Comparison of ENCODE assay signal across 9 mouse cellular contexts in the genomic region with DNA sequence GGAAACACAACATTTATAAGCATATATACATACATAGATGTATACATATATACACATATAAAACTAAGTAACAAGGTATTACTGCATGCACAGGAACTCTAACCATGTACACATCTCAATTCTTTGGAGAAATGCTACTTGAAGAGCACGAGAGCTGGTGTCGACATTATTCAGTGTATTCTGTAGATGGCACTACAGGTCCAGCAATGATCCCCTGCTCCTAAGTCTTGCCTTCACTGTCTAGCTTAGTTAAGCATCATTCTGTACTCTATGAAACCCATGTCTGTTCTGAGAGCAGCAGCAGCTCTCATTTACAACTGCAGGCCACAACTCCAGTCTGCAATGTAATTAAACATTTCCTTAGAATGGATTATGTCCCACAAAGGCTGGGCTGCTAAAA.
DNase-seq lines count a peak whose midpoint lies in the region; ATAC-seq lines count a peak whose summit lies in the region.
"Had no signal": no experiment of that assay in that cellular context is flagged by ENCODE, and none has a peak within 500 bp of the region (broad histone marks: within the 10 kb centered on the region; RNA-seq: fewer than 3 reads in every experiment).

No protein-coding gene starts in this region.

- WGBS in heart, embryonic 12.5 days, result 65% methylated on average over 2 of the region's 2 CpGs

- DNase-seq in heart, postnatal 4 days, result peak; percentile 27
- peak; percentile 47 for DNase-seq in Muller cell, postnatal 12 days (ENCODE audit: inconsistent ontology term)
- DNase-seq in cerebellum, postnatal 36 days, result peak; percentile 46 to 59
- DNase-seq in left cerebral cortex, adult 9 months (ENCODE audit: low spot score in 2 of 2), result peak; percentile 9 to 52
- DNase-seq in splenic B cell, adult 2 months (ENCODE audit: low read depth, low spot score), result peak; percentile 7
- no peak for DNase-seq in thymus, postnatal 10 days (ENCODE audit: low spot score in 2 of 2)

- H3K27ac ChIP-seq in heart, embryonic 12.5 days (ENCODE audit: poor library complexity, severe bottlenecking), result no peak overlapping the region

- H3K36me3 ChIP-seq in heart, embryonic 12.5 days, result no peaks in the 10 kb centered on the region
- H3K36me3 ChIP-seq in splenic B cell, adult 2 months (ENCODE audit: control insufficient read depth, insufficient read depth, low read length, poor library complexity, severe bottlenecking), result no peaks in the 10 kb centered on the region

- no peaks in the 10 kb centered on the region for H3K9me3 ChIP-seq in heart, embryonic 12.5 days (replicated peaks)
- H3K9me3 ChIP-seq: megakaryocyte, embryonic 14.5 days had no signal

- ATAC-seq in heart, embryonic 12.5 days (ENCODE audit: insufficient number of reproducible peaks, low FRiP score), result no peak
- ATAC-seq in granulocyte monocyte progenitor cell, adult 5-6 weeks (replicated peaks; ENCODE audit: poor library complexity, severe bottlenecking), result no peak

- no peaks in the 10 kb centered on the region for H3K27me3 ChIP-seq in heart, embryonic 12.5 days (replicated peaks)
- H3K27me3 ChIP-seq in splenic B cell, adult 2 months (ENCODE audit: control insufficient read depth, insufficient read depth, low read length, poor library complexity, severe bottlenecking), result no peaks in the 10 kb centered on the region
- H3K27me3 ChIP-seq: megakaryocyte, embryonic 14.5 days had no signal

- no peak overlapping the region for H3K4me2 ChIP-seq in heart, embryonic 12.5 days

- no peaks in the 10 kb centered on the region for H3K4me1 ChIP-seq in heart, embryonic 12.5 days (replicated peaks)
- H3K4me1 ChIP-seq: megakaryocyte, embryonic 14.5 days had no signal

- no peak overlapping the region for H3K9ac ChIP-seq in heart, embryonic 12.5 days

- no peak overlapping the region for H3K4me3 ChIP-seq in heart, embryonic 12.5 days
- H3K4me3 ChIP-seq: megakaryocyte, embryonic 14.5 days had no signal

Comparison
In these comparisons a context has a peak if more than half of its experiments do, and no peak if none do; other contexts are left out.
1. DNase-seq: peak in heart, postnatal 4 days (single experiment), Muller cell, postnatal 12 days (single experiment), cerebellum, postnatal 36 days (2 of 2), left cerebral cortex, adult 9 months (2 of 2) and splenic B cell, adult 2 months (single experiment); none in thymus, postnatal 10 days (0 of 2).